Mouse (Mus musculus) natural killer cell, adult 2 months (primary cell): ENCODE measurements around the gene Ncoa3.
"Not testable (repeated sequence)": the region's sequence is repeated elsewhere in the genome, so short reads cannot be mapped to it uniquely, and the experiment has no call there.

Experiments used
- DNase-seq, 2 experiments: peaks; one replicate each; pipeline ENCODE4 v3.0.0; 2022; ENCODE audit warnings: low spot score in 2 of 2

Gene Ncoa3

GRCm38 (mm10) chr2:165992270-165993172 is at the start of gene Ncoa3:
Gene Ncoa3 (plus strand): TSS chr2:165992636.
- DNase-seq = peak; percentile 84 to 90

- DNase-seq = no peak
Measured at GRCm38 (mm10) chr2:165943113-165943512, 49.3 kb upstream of the Ncoa3 start.

GRCm38 (mm10) chr2:165944576-165945351 is 47.7 kb upstream of the Ncoa3 start:
- DNase-seq = no peak

- peak in 1 of 2 experiments; percentile 39 for DNase-seq
Measured at GRCm38 (mm10) chr2:165946046-165946564, 46.3 kb upstream of the Ncoa3 start.

GRCm38 (mm10) chr2:165948007-165948406 is 44.4 kb upstream of the Ncoa3 start:
- DNase-seq = peak in 1 of 2 experiments; percentile 42

- DNase-seq = not testable (repeated sequence)
Measured at GRCm38 (mm10) chr2:165948785-165949184, 43.7 kb upstream of the Ncoa3 start.

GRCm38 (mm10) chr2:165949719-165950118 is 42.7 kb upstream of the Ncoa3 start:
- peak in 1 of 2 experiments; percentile 32 for DNase-seq

- DNase-seq = peak; percentile 45 to 50
Measured at GRCm38 (mm10) chr2:165951432-165952068, 40.9 kb upstream of the Ncoa3 start.

GRCm38 (mm10) chr2:165954872-165955271 is 37.6 kb upstream of the Ncoa3 start:
- DNase-seq = peak; percentile 50 to 68

GRCm38 (mm10) chr2:165955386-165955785 is 37.0 kb upstream of the Ncoa3 start:
- DNase-seq = no peak

GRCm38 (mm10) chr2:165956096-165956740 is 36.2 kb upstream of the Ncoa3 start:
- DNase-seq = peak; percentile 20 to 40

- DNase-seq = no peak
Measured at GRCm38 (mm10) chr2:165957257-165957828, 35.1 kb upstream of the Ncoa3 start.

- DNase-seq = no peak
Measured at GRCm38 (mm10) chr2:165958556-165958955, 33.9 kb upstream of the Ncoa3 start.

- no peak for DNase-seq
Measured at GRCm38 (mm10) chr2:165960695-165961094, 31.7 kb upstream of the Ncoa3 start.

GRCm38 (mm10) chr2:165962824-165963223 is 29.6 kb upstream of the Ncoa3 start:
- DNase-seq = no peak

GRCm38 (mm10) chr2:165964121-165964520 is 28.3 kb upstream of the Ncoa3 start:
- no peak for DNase-seq

- DNase-seq = no peak
Measured at GRCm38 (mm10) chr2:165967076-165967475, 25.4 kb upstream of the Ncoa3 start.

GRCm38 (mm10) chr2:165967823-165968555 is 24.4 kb upstream of the Ncoa3 start:
- DNase-seq = peak in 1 of 2 experiments; percentile 69

- no peak for DNase-seq
Measured at GRCm38 (mm10) chr2:165968876-165969275, 23.6 kb upstream of the Ncoa3 start.

- DNase-seq = no peak
Measured at GRCm38 (mm10) chr2:165969391-165969790, 23.0 kb upstream of the Ncoa3 start.
